Mouse (Mus musculus) G1E (cell line): Measurements from ENCODE around the gene Mrc2. TPM values are rescaled to one million over a fixed set of nuclear protein-coding genes. Genes with fewer than 3 reads are reported as not detected.

Experiments
- ATAC-seq: 2 replicates; pipeline ENCODE4 v1.8.0; 2016; ENCODE audit warnings: mild to moderate bottlenecking; ENCODE audit not compliant: insufficient number of reproducible peaks, poor library complexity, low FRiP score, severe bottlenecking; ENCODE audit errors: extremely low read depth
- DNase-seq: peaks from one replicate; pipeline ENCODE4 v3.0.0; 2012; ENCODE audit warnings: low spot score
- H3K27me3 ChIP-seq: 2 replicates; pipeline ENCODE4 v1.6.1; 2012; ENCODE audit warnings: mild to moderate bottlenecking, low read length, inconsistent platforms; ENCODE audit not compliant: insufficient read depth
- H3K36me3 ChIP-seq: replicated peaks from 2 replicates; pipeline ENCODE3; 2012; ENCODE audit warnings: mild to moderate bottlenecking, inconsistent platforms
- H3K4me1 ChIP-seq: 2 replicates; pipeline ENCODE4 v1.6.1; 2012; ENCODE audit warnings: low read depth, low read length, inconsistent platforms, mixed read lengths; ENCODE audit not compliant: insufficient read depth
- H3K4me3 ChIP-seq: 2 replicates; pipeline ENCODE4 v1.5.1; 2012; ENCODE audit warnings: low read depth, mild to moderate bottlenecking, inconsistent platforms, low read length, moderate library complexity, mixed read lengths
- H3K9me3 ChIP-seq: replicated peaks from 2 replicates; pipeline ENCODE4 v1.6.1; 2012; ENCODE audit warnings: inconsistent platforms
- CTCF ChIP-seq: IDR thresholded peaks from 2 replicates; pipeline ENCODE4 v1.5.1; 2012; ENCODE audit warnings: low read depth, low read length, inconsistent platforms, mixed read lengths
- GATA1 ChIP-seq: IDR thresholded peaks from 2 replicates; pipeline ENCODE4 v1.6.1; 2012; ENCODE audit warnings: borderline replicate concordance, low read length, inconsistent platforms, mixed read lengths
- GATA2 ChIP-seq: IDR thresholded peaks from 2 replicates; pipeline ENCODE4 v1.6.1; 2012; ENCODE audit warnings: low read depth, low read length, inconsistent platforms, borderline replicate concordance
- POLR2AphosphoS5 ChIP-seq: IDR thresholded peaks from 2 replicates; pipeline ENCODE4 v1.6.1; 2012; ENCODE audit warnings: low read depth, low read length, inconsistent platforms; ENCODE audit not compliant: insufficient replicate concordance
- TAL1 ChIP-seq: conservative IDR thresholded peaks from 2 replicates; pipeline ENCODE4 v1.6.1; 2012; ENCODE audit warnings: low read depth, low read length, inconsistent platforms, mixed read lengths
- polyA plus RNA-seq: library from polyadenylated mRNA; stranded (reverse); fragments of >175 nt; gene quantifications from 2 replicates; pipeline ENCODE4 v1.2.3, GENCODE M21; 2012
- total RNA-seq, 2 experiments: library from RNA; stranded (forward) in 1 of 2; stranded (reverse) in 1 of 2; fragments of 200-1000 nt in 1 of 2; fragments of >200 nt in 1 of 2; fragmentation: Nextera tagmentation in 1 of 2; gene quantifications; 2 replicates each; pipeline ENCODE4 v1.2.3; 2014 to 2017

The Mrc2 gene
- total and polyA plus RNA-seq, 3 experiments, result 0.27 TPM; not detected in 2

GRCm38 (mm10) chr11:105388636-105389035 is 96.2 kb downstream of the Mrc2 start:
- no peak overlapping the region for H3K4me3 ChIP-seq
- peaks cover 6% of the 10 kb centered on the region for H3K4me1 ChIP-seq
- no peak for TF ChIP-seq CTCF
- no peak for TF ChIP-seq GATA2
- TF ChIP-seq POLR2AphosphoS5, result no peak
- no peak for TF ChIP-seq GATA1
- ATAC-seq (no peak), DNase-seq (no peak)
- H3K36me3 ChIP-seq, result no peaks in the 10 kb centered on the region
- H3K27me3 ChIP-seq, result peaks cover 13% of the 10 kb centered on the region
- peaks cover 5% of the 10 kb centered on the region; the same call in 1 of the 2 replicates for H3K9me3 ChIP-seq

GRCm38 (mm10) chr11:105390290-105390689 is 97.8 kb downstream of the Mrc2 start:
- Histone ChIP-seq H3K36me3 (no peaks in the 10 kb centered on the region), H3K27me3 (peaks cover 16% of the 10 kb centered on the region), H3K4me3 (no peak overlapping the region), H3K9me3 (no peaks in the 10 kb centered on the region), H3K4me1 (peaks cover 6% of the 10 kb centered on the region)
- TF ChIP-seq CTCF (no peak), POLR2AphosphoS5 (no peak), GATA1 (no peak), TAL1 (no peak), GATA2 (no peak)
- no peak for ATAC-seq
- no peak for DNase-seq

Other genes with a start within 250 kb of the Mrc2 start
- gene Efcab3, start 229.1 kb upstream of the Mrc2 start, total RNA-seq (2014; fragmentation: Nextera tagmentation), result 0.39 TPM in 1 of 2 replicates, not detected in the other
- gene Efcab3, start 229.1 kb upstream of the Mrc2 start, total RNA-seq (2017), result not detected in 2 replicates
- not detected in 2 replicates for gene Efcab3, start 229.1 kb upstream of the Mrc2 start, polyA plus RNA-seq
- gene Mettl2, start 166.2 kb upstream of the Mrc2 start, total RNA-seq (2014; fragmentation: Nextera tagmentation), result 59.2 and 62.9 TPM in 2 replicates
- gene Mettl2, start 166.2 kb upstream of the Mrc2 start, total RNA-seq (2017), result 35.5 and 40.4 TPM in 2 replicates
- gene Mettl2, start 166.2 kb upstream of the Mrc2 start, polyA plus RNA-seq, result 14.0 and 14.9 TPM in 2 replicates
- gene Gm10842, start 145.8 kb upstream of the Mrc2 start, total RNA-seq (2014; fragmentation: Nextera tagmentation), result not detected in 2 replicates
- not detected in 2 replicates for gene Gm10842, start 145.8 kb upstream of the Mrc2 start, total RNA-seq (2017)
- not detected in 2 replicates for gene Gm10842, start 145.8 kb upstream of the Mrc2 start, polyA plus RNA-seq
- gene Tlk2, start 113.8 kb upstream of the Mrc2 start, total RNA-seq (2014; fragmentation: Nextera tagmentation), result 187 and 232 TPM in 2 replicates
- 95.9 and 102 TPM in 2 replicates for gene Tlk2, start 113.8 kb upstream of the Mrc2 start, total RNA-seq (2017)
- gene Tlk2, start 113.8 kb upstream of the Mrc2 start, polyA plus RNA-seq, result 20.4 and 23.3 TPM in 2 replicates
- gene March10, start 164.1 kb downstream of the Mrc2 start, total RNA-seq (2014; fragmentation: Nextera tagmentation), result not detected in 2 replicates
- gene March10, start 164.1 kb downstream of the Mrc2 start, total RNA-seq (2017), result 0.05 and 0.06 TPM in 2 replicates
- not detected in 2 replicates for gene March10, start 164.1 kb downstream of the Mrc2 start, polyA plus RNA-seq